Mouse (Mus musculus) spleen, postnatal 4 days (tissue): ENCODE data around the gene Ints12.

Experiments
- DNase-seq, 2 experiments: peaks; one replicate each; pipeline ENCODE4 v3.0.0; 2022; ENCODE audit warnings: low spot score in 2 of 2

The Ints12 gene

DNA sequence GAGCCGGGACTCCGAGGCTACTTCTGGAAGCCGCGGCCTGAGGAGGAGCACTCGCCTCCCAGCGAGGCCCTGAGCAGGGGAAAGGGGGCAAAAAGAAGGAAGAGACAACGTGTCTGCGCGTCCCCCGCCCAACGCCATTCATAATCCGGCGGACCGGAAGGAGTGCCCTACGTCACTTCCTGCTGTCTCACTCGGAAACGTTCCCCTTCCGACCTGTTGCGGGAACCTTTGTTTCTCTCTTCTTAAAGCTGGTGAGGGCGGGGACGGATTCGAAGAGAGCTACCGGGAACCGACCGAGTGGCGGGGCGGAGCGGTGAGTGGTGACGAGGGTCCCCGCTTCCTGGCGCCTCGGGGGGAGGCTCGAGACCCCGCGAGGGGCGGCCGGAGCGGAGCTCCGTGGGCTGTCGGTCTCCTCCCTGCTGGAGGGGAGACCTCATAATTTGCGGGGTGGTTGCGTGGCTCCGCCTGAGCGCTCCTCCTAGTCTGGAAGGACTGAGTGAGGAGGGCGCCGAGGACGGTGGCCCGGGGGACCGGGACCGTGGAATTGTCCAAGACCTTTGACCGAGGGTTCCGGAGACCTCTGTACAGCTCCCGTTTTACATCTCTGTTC lies at the start of gene Ints12, which contains the start of gene Gstcd:
Gene Ints12 (plus strand): TSS at position 177 of the 610 bp plus-strand sequence.
Gene Gstcd (minus strand): TSS at position 370 of the 610 bp plus-strand sequence.
- DNase-seq, result peak; percentile 88 to 93

DNA sequence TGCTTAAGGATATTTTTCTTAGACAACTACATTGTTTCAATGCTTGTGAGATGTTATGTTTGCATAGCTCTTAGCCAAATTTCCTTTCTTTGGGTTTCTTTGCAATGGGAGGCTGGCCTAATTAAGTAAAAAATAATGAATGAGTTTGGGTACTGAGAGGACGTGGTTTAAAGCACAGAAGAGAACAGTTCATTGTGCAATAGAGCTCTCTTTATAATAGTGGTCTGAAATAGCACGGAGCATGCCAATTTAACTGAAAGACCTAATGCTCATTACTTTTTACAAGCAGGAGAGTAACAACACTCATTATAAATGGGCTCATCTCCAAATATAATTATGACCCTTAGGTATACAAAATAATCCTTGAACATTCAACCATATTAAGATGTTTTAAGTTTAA lies 39.6 kb upstream of the Ints12 start:
- DNase-seq, result no peak

DNA sequence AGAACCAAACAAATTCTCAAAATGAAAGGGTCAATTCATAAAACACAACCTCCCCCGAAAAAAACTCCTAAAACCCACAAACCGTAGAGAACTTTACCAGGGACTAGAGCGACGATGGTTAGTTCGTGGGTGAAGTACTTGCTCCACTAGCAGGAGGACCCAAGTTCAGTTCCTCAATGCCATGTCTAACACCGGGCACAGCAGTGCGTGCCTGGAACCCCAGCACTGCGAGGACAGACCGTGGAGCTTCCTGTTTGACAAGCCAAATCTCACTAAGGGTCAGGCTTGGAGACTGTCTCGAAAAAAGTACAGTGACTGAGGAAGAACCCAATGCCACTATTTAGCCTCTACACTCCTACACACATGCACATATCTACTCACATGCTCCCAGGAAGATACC lies 16.1 kb upstream of the Ints12 start:
- DNase-seq, result no peak

DNA sequence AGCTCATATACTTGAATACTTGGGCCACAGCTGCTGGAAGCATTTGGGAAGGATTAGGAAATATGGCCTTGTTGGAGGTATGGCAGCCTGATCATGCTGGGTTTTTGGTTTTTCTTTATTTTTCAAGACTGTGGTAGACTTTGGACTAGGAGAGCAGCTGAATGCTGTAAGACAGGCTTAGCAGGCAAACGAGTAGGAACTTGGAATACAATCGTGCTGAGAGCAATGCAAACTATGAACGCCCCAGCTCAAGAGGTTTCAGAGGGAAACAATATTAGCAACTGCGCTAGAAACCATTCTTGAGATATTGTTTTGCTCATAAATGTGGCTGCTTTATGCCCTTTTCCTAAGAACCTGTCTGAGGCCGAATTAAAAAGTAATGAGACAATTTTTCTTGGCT lies 8.9 kb upstream of the Ints12 start:
- no peak for DNase-seq

DNA sequence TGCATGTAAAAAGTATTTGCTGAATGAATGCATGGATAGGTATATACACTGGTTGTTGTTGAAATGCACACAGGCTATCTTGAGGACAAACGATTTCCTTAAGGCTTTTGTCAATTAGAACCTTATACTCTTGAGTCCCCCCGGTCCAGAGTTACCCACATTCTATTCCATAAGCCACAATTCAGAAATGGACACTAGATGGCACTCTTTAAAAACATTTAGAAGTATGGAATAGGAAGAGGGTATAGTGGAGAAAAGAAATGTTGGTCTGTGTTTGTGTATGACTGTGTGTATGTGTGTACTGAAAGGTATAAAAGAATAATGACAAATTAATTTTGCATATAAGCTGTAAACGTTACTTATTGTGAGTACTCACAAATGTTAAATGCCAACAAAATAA lies 5.8 kb upstream of the Ints12 start:
- no peak for DNase-seq

DNA sequence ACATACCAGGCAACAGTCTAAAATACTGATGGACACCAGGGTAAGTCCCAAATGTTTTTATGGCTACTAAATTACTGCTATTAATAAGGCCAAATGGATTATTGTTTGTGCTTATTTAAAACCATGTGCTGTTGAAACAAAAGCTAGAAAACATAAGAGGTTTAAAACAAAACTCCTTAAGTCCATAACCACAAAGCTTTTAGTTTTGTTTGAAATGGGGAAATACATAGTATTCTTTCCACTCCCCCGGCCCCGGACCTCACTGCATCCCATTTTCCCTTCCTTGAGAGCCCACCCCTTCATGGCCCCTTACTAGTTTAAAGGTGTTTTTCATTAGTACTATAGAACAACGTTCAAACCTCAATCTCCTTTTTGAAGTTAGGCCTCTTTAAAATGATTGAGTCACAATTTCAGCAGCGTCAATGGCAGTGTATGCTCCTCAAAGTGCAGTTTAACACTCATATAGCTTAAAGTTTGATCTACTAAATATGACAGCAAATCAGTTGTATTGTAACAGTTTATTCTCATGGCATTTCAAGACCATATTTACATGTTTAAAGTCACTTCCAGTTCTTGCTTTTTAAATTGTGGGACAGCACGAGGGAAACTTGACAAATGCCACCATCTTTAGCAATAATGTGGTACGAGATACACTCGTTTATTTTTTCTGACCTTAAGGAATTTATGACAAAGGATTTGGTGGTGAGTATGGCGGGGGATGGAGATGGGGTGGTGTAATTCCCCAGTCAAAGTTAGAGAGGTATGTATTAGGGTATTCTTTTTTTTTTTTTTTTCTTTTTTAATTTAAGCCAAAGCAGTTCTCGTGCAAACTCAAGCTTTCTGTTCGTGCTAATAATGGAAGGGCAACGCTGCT lies 1.2 kb upstream of the Ints12 start:
- no peak for DNase-seq

DNA sequence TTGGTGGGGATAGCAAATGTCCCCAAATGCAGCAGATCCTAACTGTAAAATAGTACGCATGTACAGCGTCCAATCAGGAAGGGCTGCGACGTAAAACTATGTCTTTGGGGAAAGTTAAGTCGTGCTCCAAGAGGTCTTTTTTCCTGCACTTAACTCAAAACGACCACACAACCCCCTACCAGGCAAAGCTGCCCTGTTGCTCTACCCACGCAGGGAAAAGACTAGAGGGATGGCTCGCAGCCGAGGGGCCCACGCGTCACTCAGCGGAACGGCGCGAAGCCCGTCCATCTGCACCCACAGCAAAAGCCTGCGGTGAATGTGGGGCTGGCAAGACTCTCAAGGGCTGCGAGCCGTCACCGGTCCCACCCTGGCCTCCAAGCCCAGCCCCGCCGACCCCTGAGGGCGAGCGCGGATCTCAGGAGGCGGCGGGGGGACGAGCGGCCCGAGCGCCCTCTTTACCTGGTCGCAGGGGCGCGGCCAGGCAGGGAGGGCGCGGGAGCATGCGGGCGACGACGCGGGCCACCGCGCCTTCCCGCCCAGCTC lies 448 bp upstream of the Ints12 start:
- DNase-seq, result peak in 1 of 2 experiments; percentile 16

DNA sequence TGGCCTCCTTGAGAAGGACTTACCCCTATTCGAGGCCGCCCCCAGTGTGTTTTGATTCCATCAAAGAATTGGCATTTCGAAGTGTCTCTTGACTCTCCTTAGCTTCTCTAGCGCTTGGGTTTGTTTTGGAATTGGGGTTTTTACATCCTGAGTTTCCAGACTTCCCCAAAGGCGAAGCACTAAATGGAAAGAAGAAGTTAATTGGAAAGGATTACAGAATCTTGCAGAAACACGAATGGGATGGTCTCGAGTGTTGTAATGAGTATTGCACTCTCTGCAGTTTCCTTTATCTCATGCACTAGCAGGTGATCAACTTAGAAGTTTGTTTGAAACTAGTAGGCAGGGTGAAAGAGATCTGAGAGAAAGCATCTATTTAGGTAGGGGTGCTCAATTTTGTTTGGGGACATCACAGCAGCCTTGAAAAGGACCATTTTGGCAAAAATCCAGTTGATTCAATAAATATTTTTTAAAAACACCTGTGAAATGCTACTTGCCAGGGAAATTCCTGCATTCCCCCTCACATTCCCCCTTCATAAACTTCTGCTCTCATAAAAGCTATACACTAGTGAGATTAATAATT lies 724 bp downstream of the Ints12 start:
- DNase-seq, result no peak

DNA sequence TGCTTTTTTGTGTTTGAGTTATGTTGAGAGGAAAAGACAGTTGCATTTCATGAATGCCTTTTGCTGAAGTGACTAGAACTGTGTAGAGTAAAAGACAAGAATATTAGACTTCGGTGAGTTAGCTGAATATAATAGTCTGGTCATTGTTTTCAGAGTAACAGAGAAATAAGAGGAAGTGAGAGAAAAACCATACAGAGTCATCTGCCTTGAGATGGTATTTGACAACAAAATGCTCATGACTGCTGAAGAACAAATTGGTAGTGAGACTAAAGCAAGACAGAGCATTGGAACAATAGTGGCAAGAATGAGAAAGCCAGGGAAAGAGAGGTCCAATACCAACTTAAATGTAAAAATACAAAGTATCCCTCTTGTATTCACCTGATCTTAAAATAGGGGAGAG lies 1.3 kb downstream of the Ints12 start:
- no peak for DNase-seq

DNA sequence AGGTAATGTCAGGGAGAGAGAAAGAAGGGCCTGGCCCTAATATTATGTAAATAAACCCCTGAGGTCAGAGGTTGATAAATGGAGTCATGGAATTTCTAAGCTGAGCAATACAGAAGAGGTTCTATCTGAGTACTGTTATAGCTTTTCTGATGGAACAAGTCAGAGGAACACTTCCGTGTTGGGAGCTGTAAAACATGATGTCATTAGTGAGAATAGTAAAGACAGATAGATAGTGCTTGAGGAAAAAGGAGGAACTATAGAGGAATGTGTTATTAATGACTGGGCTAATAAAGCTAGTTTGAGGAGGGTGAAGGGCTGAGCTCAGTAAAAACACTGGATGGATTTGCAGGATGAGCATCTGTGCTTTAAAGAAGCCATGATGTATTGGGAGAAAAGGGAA lies 2.7 kb downstream of the Ints12 start:
- DNase-seq, result no peak

DNA sequence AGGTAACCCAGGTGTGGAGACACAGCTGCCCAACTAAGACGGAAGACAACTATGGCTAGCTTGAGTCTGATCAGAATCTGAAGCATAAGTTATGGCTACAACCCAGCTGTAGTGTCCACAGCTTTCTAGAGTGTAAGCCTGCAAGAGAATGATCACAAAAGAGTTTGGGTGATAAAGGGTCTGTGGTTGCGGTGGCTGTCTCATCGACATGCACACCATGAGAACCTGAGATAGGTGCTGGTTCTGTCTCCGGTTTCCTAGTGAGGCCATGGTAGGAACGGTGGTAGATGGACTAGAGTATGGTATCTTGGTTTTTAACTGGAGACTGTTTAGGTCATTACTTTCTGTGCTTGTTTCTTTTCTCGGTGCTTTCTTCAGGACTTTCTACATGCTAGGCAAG lies 6.3 kb downstream of the Ints12 start:
- no peak for DNase-seq

DNA sequence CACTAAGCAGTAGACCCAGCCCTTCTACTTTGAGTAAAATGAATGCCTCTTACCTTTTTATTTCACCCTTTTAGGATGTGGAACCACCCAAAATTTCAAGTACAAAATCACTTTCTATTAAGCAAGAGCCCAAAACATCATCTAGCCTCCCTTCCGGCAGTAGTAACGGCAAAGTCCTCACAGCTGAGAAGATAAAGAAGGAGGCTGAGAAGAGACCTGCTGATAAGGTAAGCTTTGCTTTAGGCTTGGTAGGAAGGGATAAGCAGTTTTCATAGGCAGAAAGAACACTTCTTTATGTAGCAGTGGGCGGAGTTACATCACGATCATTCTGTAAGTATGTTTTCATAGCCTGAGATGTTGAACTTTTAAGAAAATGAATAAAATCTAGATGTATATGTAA lies 6.7 kb downstream of the Ints12 start:
- no peak for DNase-seq

DNA sequence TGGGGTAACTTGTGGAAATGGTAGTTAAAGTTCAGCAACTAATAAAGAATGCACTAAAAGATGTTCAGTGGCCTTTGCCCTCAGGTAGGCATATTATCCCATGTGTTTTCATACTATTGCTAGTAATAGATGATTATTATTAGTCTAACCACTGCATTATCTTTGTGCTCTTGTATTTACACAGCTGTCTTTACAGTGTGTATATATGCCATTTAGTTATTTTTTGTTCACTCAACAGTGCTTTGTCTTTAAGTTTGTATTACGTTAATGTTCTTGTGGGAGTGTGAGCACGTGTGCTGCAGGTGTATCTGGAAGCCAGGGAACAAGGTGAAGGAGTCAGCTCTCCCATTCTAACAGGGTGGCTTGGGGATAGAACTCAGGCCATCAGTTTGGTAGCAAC lies 7.3 kb downstream of the Ints12 start:
- DNase-seq, result no peak

DNA sequence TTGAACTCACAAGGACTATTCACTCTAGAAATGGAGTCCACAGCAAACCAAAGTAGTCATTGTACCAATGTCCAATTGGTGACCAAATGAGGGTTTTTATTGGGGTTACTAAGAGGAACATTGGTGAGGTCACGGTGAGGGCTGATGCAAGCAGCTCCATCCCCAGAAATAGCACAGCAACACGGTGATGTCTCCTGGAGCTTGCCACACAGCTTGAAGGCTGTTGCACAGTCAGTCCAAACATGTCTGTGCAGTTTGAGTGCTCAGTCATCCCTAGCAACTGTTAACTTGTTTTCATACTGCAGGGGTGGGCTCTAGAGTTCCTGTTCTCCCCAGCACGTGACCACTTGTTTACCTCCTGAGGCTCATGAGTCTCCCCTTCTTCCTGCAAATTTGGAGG lies 12.1 kb downstream of the Ints12 start:
- no peak for DNase-seq

DNA sequence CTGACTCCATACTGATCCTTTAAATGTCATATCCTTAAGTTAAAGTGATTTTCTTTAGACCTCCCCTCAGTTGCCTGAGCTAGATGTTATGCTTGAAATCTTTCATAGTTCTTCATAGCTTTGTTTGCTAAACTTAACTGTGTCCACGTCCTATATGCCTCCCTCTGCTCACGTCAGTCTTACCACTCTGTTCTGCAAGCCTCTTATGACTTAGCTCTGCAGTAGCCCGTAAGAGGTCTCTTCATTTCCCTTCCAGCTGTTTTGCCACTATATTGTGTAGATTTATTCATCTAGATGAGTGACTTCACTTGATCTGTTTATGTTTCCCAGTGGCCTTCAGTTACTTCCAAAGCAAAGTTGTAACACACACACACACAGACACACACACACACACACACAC lies 12.8 kb downstream of the Ints12 start:
- no peak for DNase-seq

DNA sequence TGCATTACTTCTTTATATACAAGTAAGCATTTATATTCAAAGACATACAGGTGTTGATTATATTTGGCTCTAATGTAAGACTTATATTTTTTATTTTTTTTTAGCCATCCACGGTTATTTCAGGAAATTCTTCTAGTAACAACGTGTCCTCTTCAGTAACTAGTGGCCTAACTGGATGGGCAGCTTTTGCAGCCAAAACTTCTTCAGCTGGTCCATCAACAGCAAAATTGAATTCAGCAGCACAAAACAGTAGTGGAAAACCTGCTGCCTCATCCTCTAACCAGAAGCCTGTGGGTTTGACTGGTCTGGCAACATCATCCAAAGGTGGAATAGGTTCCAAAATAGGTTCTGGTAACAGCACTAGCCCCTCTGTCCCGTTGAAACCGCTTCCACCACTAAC lies 17.1 kb downstream of the Ints12 start:
- no peak for DNase-seq

DNA sequence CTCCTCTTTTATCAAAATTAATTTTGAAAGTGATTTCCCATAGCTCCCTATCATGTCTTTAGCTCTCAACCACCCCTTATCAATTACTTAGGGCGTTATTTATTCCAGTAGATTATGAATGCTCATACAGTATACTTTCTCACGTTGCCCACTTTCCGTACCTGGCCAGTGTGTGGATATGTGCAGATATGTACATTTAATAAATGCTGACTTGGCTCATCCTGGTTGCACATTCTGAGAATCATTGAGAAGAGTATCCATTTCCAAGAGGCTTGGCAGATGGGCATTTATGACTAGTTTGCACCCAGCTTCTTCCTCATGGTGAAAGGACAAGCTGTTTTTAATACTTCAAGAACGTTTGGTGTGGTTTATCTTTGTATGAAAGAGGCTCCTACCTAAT lies 18.2 kb downstream of the Ints12 start:
- no peak for DNase-seq

DNA sequence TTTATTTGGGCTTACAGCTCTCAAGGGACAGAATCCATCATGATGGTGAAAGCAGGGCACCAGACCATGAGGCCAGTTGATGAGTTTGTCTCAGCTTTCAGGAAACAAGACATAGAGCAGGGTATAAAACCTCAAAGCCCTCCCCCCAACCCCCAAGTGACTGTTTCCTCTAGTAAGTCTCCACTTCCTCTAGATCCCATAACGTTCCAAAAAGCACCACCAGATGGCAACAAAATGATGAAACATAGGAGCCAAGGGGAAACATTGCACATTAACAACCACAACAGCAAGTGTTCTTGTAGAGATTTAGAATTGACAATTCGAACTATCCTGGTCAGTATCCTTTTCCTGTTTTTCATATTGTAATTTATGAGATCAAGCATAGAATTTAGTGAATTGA lies 20.1 kb downstream of the Ints12 start:
- no peak for DNase-seq

DNA sequence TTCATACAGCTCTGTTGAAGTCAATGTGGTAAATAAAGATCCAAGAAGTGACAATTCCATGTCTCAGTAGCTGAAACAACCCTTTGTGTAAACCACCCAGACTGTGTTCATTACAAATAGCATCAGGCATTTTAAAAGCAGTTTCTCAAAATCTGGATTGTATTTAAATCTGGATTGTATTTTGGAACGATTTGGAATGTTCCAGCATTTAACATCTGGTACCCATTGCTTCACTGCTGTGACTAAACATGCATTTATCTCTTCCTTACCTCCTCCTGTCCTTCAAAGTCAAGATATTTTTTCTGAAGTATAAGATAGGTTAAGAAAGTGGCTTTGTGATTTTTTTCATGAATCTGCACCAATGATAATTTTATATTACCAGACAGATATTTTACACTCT lies 21.6 kb downstream of the Ints12 start:
- DNase-seq, result no peak

DNA sequence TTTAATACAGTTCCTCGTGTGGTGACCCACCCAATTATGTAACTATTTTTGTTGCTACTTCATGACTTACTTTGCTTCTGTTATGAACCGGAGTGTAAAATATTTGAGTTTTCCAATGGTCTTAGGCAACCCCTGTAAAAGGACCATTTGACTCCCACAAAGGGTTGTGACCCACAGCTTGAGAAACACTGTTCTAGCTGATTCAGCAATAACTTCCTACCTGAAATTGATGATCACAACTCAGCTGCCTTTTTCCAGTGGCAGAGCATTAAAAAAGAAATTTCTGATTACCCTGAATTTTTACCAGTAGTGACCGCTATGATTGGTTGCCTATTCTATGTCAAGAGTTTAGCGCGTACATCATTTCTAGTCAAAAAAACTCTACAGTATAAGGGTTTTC lies 39.7 kb downstream of the Ints12 start:
- no peak for DNase-seq

DNA sequence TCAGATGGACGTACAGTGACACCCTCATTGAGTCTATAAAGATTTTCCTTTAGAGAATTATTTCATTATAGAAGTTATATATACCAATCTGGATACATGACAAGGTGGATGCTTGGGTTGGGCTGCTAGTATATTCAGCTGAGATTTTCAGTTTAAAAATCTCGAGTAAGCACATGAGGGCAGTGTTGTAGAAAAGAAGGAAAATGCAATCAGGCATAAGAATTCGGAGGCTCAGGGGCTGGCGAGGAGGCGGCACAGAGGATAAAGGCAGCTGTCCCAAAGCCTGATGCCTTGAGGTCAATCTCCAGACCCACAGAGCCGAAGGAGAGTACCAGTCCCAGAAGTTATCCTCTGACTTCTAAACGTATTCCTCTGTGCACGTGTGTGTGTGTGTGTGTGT lies 41.0 kb downstream of the Ints12 start:
- no peak for DNase-seq

DNA sequence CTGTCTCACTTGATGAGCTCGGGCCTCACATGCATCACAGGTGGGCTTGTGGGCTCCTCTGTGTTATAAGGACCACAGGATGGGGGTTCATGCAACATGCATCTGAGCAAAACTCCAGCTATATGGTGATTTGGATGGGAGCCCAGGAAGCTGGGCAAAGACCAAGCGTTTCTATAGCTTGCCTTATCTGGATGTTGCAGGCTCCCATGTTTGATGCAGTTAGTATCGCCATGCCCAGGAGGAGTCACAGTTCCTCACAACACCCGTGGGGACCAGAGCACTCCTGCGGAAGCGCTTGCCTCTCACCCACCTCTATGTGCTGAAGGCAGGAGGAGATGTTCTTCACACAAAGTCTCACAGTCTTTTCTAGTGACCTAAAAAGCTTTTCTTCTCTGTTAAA lies 50.2 kb downstream of the Ints12 start:
- DNase-seq, result no peak
